Mouse (Mus musculus) erythroblast, embryonic 14.5 days (primary cell): Measurements from ENCODE around the gene Ppm1n. TPM values are rescaled to one million over a fixed set of nuclear protein-coding genes. Genes with fewer than 3 reads are reported as not detected.

Experiments
- H3K27me3 ChIP-seq: 2 replicates; pipeline ENCODE4 v1.6.1; 2012; ENCODE audit warnings: inconsistent platforms; ENCODE audit not compliant: control insufficient read depth
- H3K36me3 ChIP-seq: 2 replicates; pipeline ENCODE4 v1.6.1; 2012; ENCODE audit warnings: mild to moderate bottlenecking, inconsistent platforms; ENCODE audit not compliant: control insufficient read depth
- H3K4me1 ChIP-seq: 2 replicates; pipeline ENCODE4 v1.6.1; 2012; ENCODE audit warnings: inconsistent platforms; ENCODE audit not compliant: control insufficient read depth
- H3K4me3 ChIP-seq: replicated peaks from 2 replicates; pipeline ENCODE3; 2012; ENCODE audit warnings: moderate library complexity, mild to moderate bottlenecking, inconsistent platforms
- H3K9me3 ChIP-seq: 2 replicates; pipeline ENCODE4 v1.6.1; 2012; ENCODE audit warnings: low read length, inconsistent platforms, mixed read lengths; ENCODE audit not compliant: control insufficient read depth
- GATA1 ChIP-seq: IDR thresholded peaks from 2 replicates; pipeline ENCODE4 v1.6.1; 2012; ENCODE audit warnings: low read length, inconsistent platforms, mixed read lengths
- TAL1 ChIP-seq: IDR thresholded peaks from 3 replicates; pipeline ENCODE4 v1.6.1; 2012; ENCODE audit warnings: low read length, inconsistent platforms, mixed read lengths
- polyA plus RNA-seq: library from polyadenylated mRNA; stranded (reverse); fragments of >175 nt; gene quantifications from 2 replicates; pipeline ENCODE4 v1.2.3, GENCODE M21; 2012

Gene Ppm1n
- polyA plus RNA-seq, 1 experiment = not detected

GRCm38 (mm10) chr7:19245083-19245482 lies 34.8 kb downstream of the Ppm1n start:
- TF ChIP-seq TAL1 (no peak), GATA1 (no peak)
- Histone ChIP-seq H3K9me3 (no peaks in the 10 kb centered on the region; the same call in 1 of the 2 replicates), H3K4me1 (peaks cover 83% of the 10 kb centered on the region), H3K27me3 (no peaks in the 10 kb centered on the region), H3K36me3 (peaks cover 76% of the 10 kb centered on the region), H3K4me3 (no peak overlapping the region)

GRCm38 (mm10) chr7:19243858-19244257 lies 36.0 kb downstream of the Ppm1n start:
- peaks cover 72% of the 10 kb centered on the region for H3K36me3 ChIP-seq
- TF ChIP-seq TAL1 (no peak), GATA1 (no peak)
- no peak overlapping the region for H3K4me3 ChIP-seq
- no peaks in the 10 kb centered on the region for H3K27me3 ChIP-seq
- H3K9me3 ChIP-seq = no peaks in the 10 kb centered on the region; the same call in 1 of the 2 replicates
- peaks cover 90% of the 10 kb centered on the region for H3K4me1 ChIP-seq

GRCm38 (mm10) chr7:19242005-19242404 lies 37.9 kb downstream of the Ppm1n start:
- no peak overlapping the region for H3K4me3 ChIP-seq
- TF ChIP-seq TAL1 (no peak), GATA1 (no peak)
- H3K4me1 ChIP-seq = peaks cover 97% of the 10 kb centered on the region
- no peaks in the 10 kb centered on the region for H3K9me3 ChIP-seq
- H3K36me3 ChIP-seq = peaks cover 71% of the 10 kb centered on the region
- H3K27me3 ChIP-seq = no peaks in the 10 kb centered on the region

- Histone ChIP-seq H3K27me3 (no peaks in the 10 kb centered on the region), H3K9me3 (no peaks in the 10 kb centered on the region), H3K4me3 (peak overlapping the region; percentile 28), H3K4me1 (peaks cover 97% of the 10 kb centered on the region), H3K36me3 (peaks cover 69% of the 10 kb centered on the region)
- TF ChIP-seq TAL1 = no peak
- TF ChIP-seq GATA1 = no peak
Measured at GRCm38 (mm10) chr7:19240905-19241463, 38.9 kb downstream of the Ppm1n start.

- Histone ChIP-seq H3K4me3 (peak overlapping the region; percentile 52), H3K4me1 (peaks cover 97% of the 10 kb centered on the region), H3K27me3 (no peaks in the 10 kb centered on the region), H3K9me3 (no peaks in the 10 kb centered on the region), H3K36me3 (peaks cover 66% of the 10 kb centered on the region)
- TF ChIP-seq TAL1 = peak; percentile 50
- TF ChIP-seq GATA1 = no peak
Measured at GRCm38 (mm10) chr7:19239986-19240385, 39.9 kb downstream of the Ppm1n start.

GRCm38 (mm10) chr7:19239423-19239822 lies 40.4 kb downstream of the Ppm1n start:
- Histone ChIP-seq H3K9me3 (no peaks in the 10 kb centered on the region), H3K4me1 (peaks cover 97% of the 10 kb centered on the region), H3K27me3 (no peaks in the 10 kb centered on the region), H3K36me3 (peaks cover 65% of the 10 kb centered on the region), H3K4me3 (peak overlapping the region; percentile 52)
- TF ChIP-seq TAL1 = no peak
- TF ChIP-seq GATA1 = no peak

GRCm38 (mm10) chr7:19238344-19238743 lies 41.5 kb downstream of the Ppm1n start:
- Histone ChIP-seq H3K36me3 (peaks cover 64% of the 10 kb centered on the region), H3K4me3 (no peak overlapping the region), H3K27me3 (no peaks in the 10 kb centered on the region), H3K4me1 (peaks cover 88% of the 10 kb centered on the region), H3K9me3 (no peaks in the 10 kb centered on the region)
- TF ChIP-seq TAL1 (no peak), GATA1 (no peak)

GRCm38 (mm10) chr7:19236411-19236810 lies 43.5 kb downstream of the Ppm1n start:
- peaks cover 70% of the 10 kb centered on the region for H3K36me3 ChIP-seq

GRCm38 (mm10) chr7:19235092-19235671 lies 44.7 kb downstream of the Ppm1n start:
- Histone ChIP-seq H3K4me3 (no peak overlapping the region), H3K4me1 (peaks cover 90% of the 10 kb centered on the region), H3K27me3 (no peaks in the 10 kb centered on the region), H3K9me3 (no peaks in the 10 kb centered on the region), H3K36me3 (peaks cover 71% of the 10 kb centered on the region)
- TF ChIP-seq GATA1 = no peak

More at GRCm38 (mm10) chr7:19236411-19236810, 43.5 kb downstream of the Ppm1n start:
- no peaks in the 10 kb centered on the region for H3K27me3 ChIP-seq
- H3K4me3 ChIP-seq = no peak overlapping the region
- H3K9me3 ChIP-seq = no peaks in the 10 kb centered on the region
- H3K4me1 ChIP-seq = peaks cover 90% of the 10 kb centered on the region
- TF ChIP-seq GATA1 (no peak), TAL1 (no peak)
